Mouse (Mus musculus): ENCODE measurements around the gene Ubb. TPM values are rescaled to one million over a fixed set of nuclear protein-coding genes. Genes with fewer than 3 reads are reported as not detected.
"Not testable (repeated sequence)": the region's sequence is repeated elsewhere in the genome, so short reads cannot be mapped to it uniquely, and the experiment has no call there.

Gene Ubb
- polyA plus RNA-seq (2014; fragmentation: Nextera tagmentation; extraction: Ambion mirVana) = 3,178 and 3,504 TPM in 2 replicates

- WGBS = under 1% methylated on average over 38 of the region's 40 CpGs
- ATAC-seq (ENCODE audit: low FRiP score, low TSS enrichment) = peak; percentile 97
- peaks cover 17% of the 10 kb centered on the region for H3K4me1 ChIP-seq (ENCODE audit: control insufficient read depth, insufficient read depth, low read length)
These were observed at the start of gene Ubb for GRCm38 (mm10) chr11:62550727-62551225. Ubb (plus strand) TSS chr11:62551171.

GRCm38 (mm10) chr11:62507683-62508082, 43.3 kb upstream of the Ubb start:
- H3K4me1 ChIP-seq (ENCODE audit: control insufficient read depth, insufficient read depth, low read length) = no peaks in the 10 kb centered on the region
- no peak overlapping the region for H3K9ac ChIP-seq (ENCODE audit: low read depth, low read length)
- no peak for ATAC-seq (ENCODE audit: low FRiP score, low TSS enrichment)
- 80% methylated on average over 4 of the region's 4 CpGs for WGBS
- H3K4me3 ChIP-seq (ENCODE audit: low read length) = no peak overlapping the region
- H3K36me3 ChIP-seq (ENCODE audit: control insufficient read depth, insufficient read depth, low read length) = no peaks in the 10 kb centered on the region
- no peak overlapping the region for H3K4me2 ChIP-seq (replicated peaks; ENCODE audit: low read depth, low read length)
- no peak overlapping the region for H3K27ac ChIP-seq (ENCODE audit: low read depth, low read length)
- no peaks in the 10 kb centered on the region for H3K9me3 ChIP-seq (ENCODE audit: control insufficient read depth, low read length)
- H3K27me3 ChIP-seq (ENCODE audit: control insufficient read depth, insufficient read depth, low read length) = no peaks in the 10 kb centered on the region

More at GRCm38 (mm10) chr11:62550727-62551225, at the start of gene Ubb:
- Histone ChIP-seq H3K27me3 (ENCODE audit: control insufficient read depth, insufficient read depth, low read length) (no peaks in the 10 kb centered on the region), H3K27ac (ENCODE audit: low read depth, low read length) (peak within 1 kb of the TSS; percentile 98), H3K9ac (ENCODE audit: low read depth, low read length) (peak within 1 kb of the TSS; percentile 92), H3K36me3 (ENCODE audit: control insufficient read depth, insufficient read depth, low read length) (peaks cover 26% of the 10 kb centered on the region), H3K4me3 (ENCODE audit: low read length) (peak within 1 kb of the TSS; percentile 78), H3K9me3 (ENCODE audit: control insufficient read depth, low read length) (no peaks in the 10 kb centered on the region), H3K4me2 (replicated peaks; ENCODE audit: low read depth, low read length) (peak within 1 kb of the TSS; percentile 90)

GRCm38 (mm10) chr11:62508365-62508764, 42.6 kb upstream of the Ubb start:
- H3K36me3 ChIP-seq (ENCODE audit: control insufficient read depth, insufficient read depth, low read length); H3K9ac ChIP-seq (ENCODE audit: low read depth, low read length); ATAC-seq (ENCODE audit: low FRiP score, low TSS enrichment); H3K27ac ChIP-seq (ENCODE audit: low read depth, low read length); H3K4me3 ChIP-seq (ENCODE audit: low read length); H3K4me2 ChIP-seq (replicated peaks; ENCODE audit: low read depth, low read length); H3K9me3 ChIP-seq (ENCODE audit: control insufficient read depth, low read length); H3K27me3 ChIP-seq (ENCODE audit: control insufficient read depth, insufficient read depth, low read length); H3K4me1 ChIP-seq (ENCODE audit: control insufficient read depth, insufficient read depth, low read length): not testable (repeated sequence)
- WGBS = 94% methylated on average over 13 of the region's 13 CpGs

- H3K36me3 ChIP-seq (ENCODE audit: control insufficient read depth, insufficient read depth, low read length); H3K9me3 ChIP-seq (ENCODE audit: control insufficient read depth, low read length); H3K9ac ChIP-seq (ENCODE audit: low read depth, low read length); ATAC-seq (ENCODE audit: low FRiP score, low TSS enrichment); H3K4me3 ChIP-seq (ENCODE audit: low read length); H3K27ac ChIP-seq (ENCODE audit: low read depth, low read length); H3K4me1 ChIP-seq (ENCODE audit: control insufficient read depth, insufficient read depth, low read length); H3K27me3 ChIP-seq (ENCODE audit: control insufficient read depth, insufficient read depth, low read length); H3K4me2 ChIP-seq (replicated peaks; ENCODE audit: low read depth, low read length): not testable (repeated sequence)
- WGBS = 97% methylated on average over 5 of the region's 5 CpGs
These were observed 42.2 kb upstream of the Ubb start for GRCm38 (mm10) chr11:62508816-62509215.

GRCm38 (mm10) chr11:62509571-62509970, 41.4 kb upstream of the Ubb start:
- Histone ChIP-seq H3K4me3 (ENCODE audit: low read length) (no peak overlapping the region), H3K27ac (ENCODE audit: low read depth, low read length) (no peak overlapping the region), H3K4me2 (replicated peaks; ENCODE audit: low read depth, low read length) (no peak overlapping the region), H3K27me3 (ENCODE audit: control insufficient read depth, insufficient read depth, low read length) (no peaks in the 10 kb centered on the region), H3K9ac (ENCODE audit: low read depth, low read length) (no peak overlapping the region), H3K36me3 (ENCODE audit: control insufficient read depth, insufficient read depth, low read length) (no peaks in the 10 kb centered on the region), H3K4me1 (ENCODE audit: control insufficient read depth, insufficient read depth, low read length) (no peaks in the 10 kb centered on the region), H3K9me3 (ENCODE audit: control insufficient read depth, low read length) (no peaks in the 10 kb centered on the region)
- no peak for ATAC-seq (ENCODE audit: low FRiP score, low TSS enrichment)
- 62% methylated on average over 3 of the region's 3 CpGs for WGBS

- no peak overlapping the region for H3K4me2 ChIP-seq (replicated peaks; ENCODE audit: low read depth, low read length)
- H3K27ac ChIP-seq (ENCODE audit: low read depth, low read length) = no peak overlapping the region
- H3K4me3 ChIP-seq (ENCODE audit: low read length) = no peak overlapping the region
- H3K4me1 ChIP-seq (ENCODE audit: control insufficient read depth, insufficient read depth, low read length) = no peaks in the 10 kb centered on the region
- H3K36me3 ChIP-seq (ENCODE audit: control insufficient read depth, insufficient read depth, low read length) = no peaks in the 10 kb centered on the region
- ATAC-seq (ENCODE audit: low FRiP score, low TSS enrichment) = no peak
- no peak overlapping the region; the same call in 1 of the 2 replicates for H3K9ac ChIP-seq (ENCODE audit: low read depth, low read length)
- WGBS = 87% methylated on average over 5 of the region's 5 CpGs
- no peaks in the 10 kb centered on the region for H3K9me3 ChIP-seq (ENCODE audit: control insufficient read depth, low read length)
- no peaks in the 10 kb centered on the region for H3K27me3 ChIP-seq (ENCODE audit: control insufficient read depth, insufficient read depth, low read length)
These were observed 40.0 kb upstream of the Ubb start for GRCm38 (mm10) chr11:62510956-62511355.

GRCm38 (mm10) chr11:62511444-62512202, 39.3 kb upstream of the Ubb start:
- WGBS = 85% methylated on average over 13 of the region's 13 CpGs
- no peak for ATAC-seq (ENCODE audit: low FRiP score, low TSS enrichment)
- Histone ChIP-seq H3K27ac (ENCODE audit: low read depth, low read length) (no peak overlapping the region), H3K9me3 (ENCODE audit: control insufficient read depth, low read length) (no peaks in the 10 kb centered on the region), H3K4me2 (replicated peaks; ENCODE audit: low read depth, low read length) (no peak overlapping the region), H3K36me3 (ENCODE audit: control insufficient read depth, insufficient read depth, low read length) (no peaks in the 10 kb centered on the region), H3K9ac (ENCODE audit: low read depth, low read length) (no peak overlapping the region), H3K4me3 (ENCODE audit: low read length) (no peak overlapping the region), H3K4me1 (ENCODE audit: control insufficient read depth, insufficient read depth, low read length) (no peaks in the 10 kb centered on the region), H3K27me3 (ENCODE audit: control insufficient read depth, insufficient read depth, low read length) (no peaks in the 10 kb centered on the region)

GRCm38 (mm10) chr11:62512529-62513080, 38.4 kb upstream of the Ubb start:
- Histone ChIP-seq H3K36me3 (ENCODE audit: control insufficient read depth, insufficient read depth, low read length) (no peaks in the 10 kb centered on the region), H3K27me3 (ENCODE audit: control insufficient read depth, insufficient read depth, low read length) (no peaks in the 10 kb centered on the region), H3K4me3 (ENCODE audit: low read length) (no peak overlapping the region), H3K27ac (ENCODE audit: low read depth, low read length) (no peak overlapping the region), H3K4me2 (replicated peaks; ENCODE audit: low read depth, low read length) (no peak overlapping the region), H3K9ac (ENCODE audit: low read depth, low read length) (no peak overlapping the region), H3K9me3 (ENCODE audit: control insufficient read depth, low read length) (no peaks in the 10 kb centered on the region), H3K4me1 (ENCODE audit: control insufficient read depth, insufficient read depth, low read length) (no peaks in the 10 kb centered on the region)
- ATAC-seq (ENCODE audit: low FRiP score, low TSS enrichment) = no peak
- WGBS = 89% methylated on average over 8 of the region's 8 CpGs

- H3K36me3 ChIP-seq (ENCODE audit: control insufficient read depth, insufficient read depth, low read length) = no peaks in the 10 kb centered on the region
- H3K4me2 ChIP-seq (replicated peaks; ENCODE audit: low read depth, low read length) = no peak overlapping the region
- no peaks in the 10 kb centered on the region for H3K9me3 ChIP-seq (ENCODE audit: control insufficient read depth, low read length)
- H3K4me3 ChIP-seq (ENCODE audit: low read length) = no peak overlapping the region
- 77% methylated on average over 6 of the region's 6 CpGs for WGBS
- no peak overlapping the region for H3K27ac ChIP-seq (ENCODE audit: low read depth, low read length)
- no peak for ATAC-seq (ENCODE audit: low FRiP score, low TSS enrichment)
- H3K27me3 ChIP-seq (ENCODE audit: control insufficient read depth, insufficient read depth, low read length) = no peaks in the 10 kb centered on the region
- H3K4me1 ChIP-seq (ENCODE audit: control insufficient read depth, insufficient read depth, low read length) = no peaks in the 10 kb centered on the region
- H3K9ac ChIP-seq (ENCODE audit: low read depth, low read length) = no peak overlapping the region
These were observed 37.7 kb upstream of the Ubb start for GRCm38 (mm10) chr11:62513311-62513710.
